Mouse (Mus musculus) G1E (cell line): ENCODE results near the gene Zfp560. TPM values are rescaled to one million over a fixed set of nuclear protein-coding genes. Genes with fewer than 3 reads are reported as not detected.

ENCODE experiments used
- ATAC-seq: 2 replicates; pipeline ENCODE4 v1.8.0; 2016; ENCODE audit warnings: mild to moderate bottlenecking; ENCODE audit not compliant: insufficient number of reproducible peaks, poor library complexity, low FRiP score, severe bottlenecking; ENCODE audit errors: extremely low read depth
- DNase-seq: peaks from one replicate; pipeline ENCODE4 v3.0.0; 2012; ENCODE audit warnings: low spot score
- H3K27me3 ChIP-seq: 2 replicates; pipeline ENCODE4 v1.6.1; 2012; ENCODE audit warnings: mild to moderate bottlenecking, low read length, inconsistent platforms; ENCODE audit not compliant: insufficient read depth
- H3K36me3 ChIP-seq: replicated peaks from 2 replicates; pipeline ENCODE3; 2012; ENCODE audit warnings: mild to moderate bottlenecking, inconsistent platforms
- H3K4me1 ChIP-seq: 2 replicates; pipeline ENCODE4 v1.6.1; 2012; ENCODE audit warnings: low read depth, low read length, inconsistent platforms, mixed read lengths; ENCODE audit not compliant: insufficient read depth
- H3K4me3 ChIP-seq: 2 replicates; pipeline ENCODE4 v1.5.1; 2012; ENCODE audit warnings: low read depth, mild to moderate bottlenecking, inconsistent platforms, low read length, moderate library complexity, mixed read lengths
- H3K9me3 ChIP-seq: replicated peaks from 2 replicates; pipeline ENCODE4 v1.6.1; 2012; ENCODE audit warnings: inconsistent platforms
- CTCF ChIP-seq: IDR thresholded peaks from 2 replicates; pipeline ENCODE4 v1.5.1; 2012; ENCODE audit warnings: low read depth, low read length, inconsistent platforms, mixed read lengths
- GATA1 ChIP-seq: IDR thresholded peaks from 2 replicates; pipeline ENCODE4 v1.6.1; 2012; ENCODE audit warnings: borderline replicate concordance, low read length, inconsistent platforms, mixed read lengths
- GATA2 ChIP-seq: IDR thresholded peaks from 2 replicates; pipeline ENCODE4 v1.6.1; 2012; ENCODE audit warnings: low read depth, low read length, inconsistent platforms, borderline replicate concordance
- POLR2AphosphoS5 ChIP-seq: IDR thresholded peaks from 2 replicates; pipeline ENCODE4 v1.6.1; 2012; ENCODE audit warnings: low read depth, low read length, inconsistent platforms; ENCODE audit not compliant: insufficient replicate concordance
- TAL1 ChIP-seq: conservative IDR thresholded peaks from 2 replicates; pipeline ENCODE4 v1.6.1; 2012; ENCODE audit warnings: low read depth, low read length, inconsistent platforms, mixed read lengths
- polyA plus RNA-seq: library from polyadenylated mRNA; stranded (reverse); fragments of >175 nt; gene quantifications from 2 replicates; pipeline ENCODE4 v1.2.3, GENCODE M21; 2012
- total RNA-seq, 2 experiments: library from RNA; stranded (forward) in 1 of 2; stranded (reverse) in 1 of 2; fragments of 200-1000 nt in 1 of 2; fragments of >200 nt in 1 of 2; fragmentation: Nextera tagmentation in 1 of 2; gene quantifications; 2 replicates each; pipeline ENCODE4 v1.2.3; 2014 to 2017

Zfp560 gene
- 17.5 and 23.0 TPM in 2 replicates for total RNA-seq (2014; fragmentation: Nextera tagmentation)
- 25.4 and 28.9 TPM in 2 replicates for total RNA-seq (2017)
- polyA plus RNA-seq: 0.86 and 2.4 TPM in 2 replicates

- Histone ChIP-seq H3K27me3 (no peaks in the 10 kb centered on the region), H3K4me1 (peaks cover 25% of the 10 kb centered on the region), H3K36me3 (no peaks in the 10 kb centered on the region), H3K4me3 (peak within 1 kb of the TSS; percentile 78), H3K9me3 (no peaks in the 10 kb centered on the region)
- peak; percentile 76 for DNase-seq
- no peak for TF ChIP-seq POLR2AphosphoS5
- TF ChIP-seq GATA1: no peak
- TF ChIP-seq CTCF: peak; percentile 49; the same call in 1 of the 2 replicates
- peak; percentile 91 for ATAC-seq
Observed at GRCm38 (mm10) chr9:20384532-20385342, at the start of gene Zfp560. Zfp560 (minus strand) TSS chr9:20385177.

- Histone ChIP-seq H3K9me3 (no peaks in the 10 kb centered on the region), H3K36me3 (no peaks in the 10 kb centered on the region), H3K4me1 (no peaks in the 10 kb centered on the region), H3K4me3 (no peak overlapping the region), H3K27me3 (no peaks in the 10 kb centered on the region)
- no peak for ATAC-seq
- DNase-seq: no peak
- TF ChIP-seq GATA2: no peak
- no peak for TF ChIP-seq POLR2AphosphoS5
- no peak for TF ChIP-seq CTCF
- no peak for TF ChIP-seq TAL1
- TF ChIP-seq GATA1: no peak
Observed at GRCm38 (mm10) chr9:20430004-20430403, 45.0 kb upstream of the Zfp560 start.

GRCm38 (mm10) chr9:20411460-20411859, 26.5 kb upstream of the Zfp560 start:
- no peaks in the 10 kb centered on the region for H3K9me3 ChIP-seq
- TF ChIP-seq TAL1 (no peak), CTCF (no peak), POLR2AphosphoS5 (no peak), GATA2 (no peak), GATA1 (no peak)
- no peaks in the 10 kb centered on the region for H3K4me1 ChIP-seq
- H3K4me3 ChIP-seq: no peak overlapping the region
- 0 out of 2 replicates have a peak, but pooled peaks cover under 1% of the 10 kb centered on the region for H3K27me3 ChIP-seq
- no peak for ATAC-seq
- no peaks in the 10 kb centered on the region for H3K36me3 ChIP-seq
- no peak for DNase-seq

GRCm38 (mm10) chr9:20409319-20409718, 24.3 kb upstream of the Zfp560 start:
- peak; percentile 66 for ATAC-seq
- Histone ChIP-seq H3K36me3 (no peaks in the 10 kb centered on the region), H3K27me3 (no peaks in the 10 kb centered on the region), H3K9me3 (no peaks in the 10 kb centered on the region), H3K4me3 (no peak overlapping the region), H3K4me1 (no peaks in the 10 kb centered on the region)
- no peak for DNase-seq
- TF ChIP-seq TAL1: 0 out of 2 replicates have a peak, but pooled peaks have one; percentile 18
- no peak for TF ChIP-seq CTCF

- Histone ChIP-seq H3K27me3 (no peaks in the 10 kb centered on the region), H3K4me3 (peak overlapping the region; percentile 78), H3K36me3 (no peaks in the 10 kb centered on the region), H3K9me3 (no peaks in the 10 kb centered on the region), H3K4me1 (peaks cover 25% of the 10 kb centered on the region)
- peak; percentile 39 for DNase-seq
- TF ChIP-seq POLR2AphosphoS5 (no peak), CTCF (no peak), GATA1 (no peak), TAL1 (no peak), GATA2 (no peak)
- peak; percentile 48; the same call in 1 of the 2 replicates for ATAC-seq
Observed at GRCm38 (mm10) chr9:20385343-20385703, 346 bp upstream of the Zfp560 start.

- peaks cover 25% of the 10 kb centered on the region for H3K4me1 ChIP-seq
- H3K27me3 ChIP-seq: no peaks in the 10 kb centered on the region
- H3K9me3 ChIP-seq: no peaks in the 10 kb centered on the region
- DNase-seq (no peak), ATAC-seq (no peak)
- peak overlapping the region; percentile 46; the same call in 1 of the 2 replicates for H3K4me3 ChIP-seq
- no peaks in the 10 kb centered on the region for H3K36me3 ChIP-seq
- TF ChIP-seq GATA2 (no peak), GATA1 (no peak), TAL1 (no peak), CTCF (no peak), POLR2AphosphoS5 (no peak)
Observed at GRCm38 (mm10) chr9:20383659-20384058, 1.3 kb downstream of the Zfp560 start.
